Mouse (Mus musculus) myocyte (in vitro differentiated cells): Measurements from ENCODE around the gene Dync1h1.

Experiments used
- CEBPB ChIP-seq: IDR thresholded peaks from 2 replicates; pipeline ENCODE4 v1.6.1; 2011; ENCODE audit warnings: mild to moderate bottlenecking, moderate library complexity; ENCODE audit not compliant: poor library complexity, insufficient read depth, severe bottlenecking
- E2F4 ChIP-seq: IDR thresholded peaks from one replicate; pipeline ENCODE4 v1.6.1; 2011; ENCODE audit warnings: mild to moderate bottlenecking, control low read depth, moderate library complexity; ENCODE audit not compliant: insufficient read depth
- POLR2A ChIP-seq: IDR thresholded peaks from one replicate; pipeline ENCODE4 v1.6.1; 2011; ENCODE audit warnings: low read depth, mild to moderate bottlenecking, control low read depth, moderate library complexity; ENCODE audit not compliant: insufficient read length

- TF ChIP-seq POLR2A (peak; percentile 14), E2F4 (no peak), CEBPB (no peak)
Measured at GRCm38 (mm10) chr12:110687894-110688734, 86.9 kb downstream of the Dync1h1 start.
